Mouse (Mus musculus): ENCODE results near the gene Vopp1. TPM values are rescaled to one million over a fixed set of nuclear protein-coding genes. Genes with fewer than 3 reads are reported as not detected.

The Vopp1 gene
- total RNA-seq (2023) = 10 to 100 TPM; 53.3 to 54.4 TPM

GRCm38 (mm10) chr6:57824422-57825258 is at the start of gene Vopp1:
TSS of gene Vopp1 (minus strand) at chr6:57825159.

DNA sequence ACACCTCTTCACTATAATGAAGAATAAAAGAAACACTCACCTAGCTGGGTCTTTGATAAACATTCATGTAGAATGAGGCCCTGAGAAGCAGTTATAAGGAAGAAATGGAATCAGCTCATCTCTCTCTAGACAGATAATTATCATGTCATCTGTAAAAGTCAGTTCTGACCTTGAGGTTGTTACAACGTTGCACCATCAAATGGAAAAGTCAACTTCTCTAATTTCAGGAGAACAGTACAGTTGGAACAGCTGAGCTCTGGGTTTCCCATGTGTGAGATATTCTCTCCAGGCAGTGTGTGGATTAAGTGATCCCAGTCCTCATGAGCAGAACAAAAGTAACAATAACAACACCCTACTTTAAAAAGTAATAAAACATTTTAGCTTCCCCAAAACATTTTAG is 25.3 kb upstream of the Vopp1 start, which contains the start of gene Vmn1r21:
Vmn1r21 (minus strand) TSS at position 58 of the 400 bp plus-strand sequence.

GRCm38 (mm10) chr6:57702376-57702742 is 122.6 kb downstream of the Vopp1 start, which contains the start of gene Lancl2:
TSS of gene Lancl2 (plus strand) at chr6:57702540.

GRCm38 (mm10) chr6:57691467-57692261 is 133.3 kb downstream of the Vopp1 start, which contains the start of gene Pyurf:
TSS of gene Pyurf (minus strand) at chr6:57692078.

Other genes with a start within 250 kb of the Vopp1 start
- 10 to 100 TPM; 39.0 to 53.0 TPM for gene Herc6, start 244.2 kb downstream of the Vopp1 start, total RNA-seq (2023)
- gene Pyurf, start 133.1 kb downstream of the Vopp1 start, total RNA-seq (2023) = 1 to 10 TPM; 2.4 to 4.1 TPM
- 1 to 10 TPM; 2.9 to 3.9 TPM for gene Lancl2, start 122.6 kb downstream of the Vopp1 start, total RNA-seq (2023)
- gene Vmn1r21, start 25.2 kb upstream of the Vopp1 start, total RNA-seq (2023) = not detected
- gene Vmn1r22, start 82.9 kb upstream of the Vopp1 start, total RNA-seq (2023) = not detected
- not detected for gene Vmn1r23, start 101.7 kb upstream of the Vopp1 start, total RNA-seq (2023)
- gene Vmn1r24, start 136.3 kb upstream of the Vopp1 start, total RNA-seq (2023) = not detected
- not detected for gene Vmn1r25, start 155.7 kb upstream of the Vopp1 start, total RNA-seq (2023)
- not detected for gene Vmn1r26, start 190.0 kb upstream of the Vopp1 start, total RNA-seq (2023)